18 mouse cellular contexts compared by ENCODE assay signal in the genomic region with DNA sequence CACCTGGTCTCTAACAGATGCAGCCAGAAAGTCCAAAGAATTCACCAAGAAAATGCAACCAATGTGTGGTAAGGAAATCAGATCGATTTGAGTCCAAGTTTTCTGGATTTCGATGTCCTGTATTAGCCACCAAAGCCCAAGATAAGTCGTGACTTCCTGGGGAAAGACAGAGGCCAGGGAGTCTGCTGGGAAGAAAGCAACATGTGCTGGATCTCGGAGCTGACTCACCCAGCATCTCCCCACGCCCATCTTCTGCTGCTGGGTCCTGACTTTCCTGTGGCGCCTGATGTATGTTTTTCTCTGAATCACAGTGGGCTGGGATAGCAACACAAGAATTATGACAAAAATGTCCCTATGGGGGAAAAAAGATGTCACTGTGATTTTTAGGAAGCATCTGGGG.
DNase-seq lines count a peak whose midpoint lies in the region; TF ChIP-seq lines count a peak whose summit lies in the region.
"Had no signal": no experiment of that assay in that cellular context is flagged by ENCODE, and none has a peak within 500 bp of the region (broad histone marks: within the 10 kb centered on the region; RNA-seq: fewer than 3 reads in every experiment).

No protein-coding gene starts in this region.

- 0 out of 2 replicates have a peak overlapping the region, but pooled peaks have one; percentile 12 for H3K27ac ChIP-seq in gastrocnemius, adult 2 months
- H3K27ac ChIP-seq: embryonic facial prominence, embryonic 13.5 days; forebrain, embryonic 15.5 days; heart, embryonic 13.5 days; hindbrain, embryonic 10.5 days; hindbrain, embryonic 14.5 days had no signal

- DNase-seq in gastrocnemius, adult 2 months: no peak
- no peak for DNase-seq in gastrocnemius, postnatal 25 days
- peak; percentile 7 for DNase-seq in urinary bladder, postnatal 14 days (ENCODE audit: low spot score)
- DNase-seq in urinary bladder, postnatal 4 days (ENCODE audit: low spot score in 2 of 2): no peak
- peak; percentile 32 for DNase-seq in fibroblast of lung, adult 2 months (ENCODE audit: low read depth)
- no peak for DNase-seq in lung, postnatal 14 days
- no peak for DNase-seq in layer of hippocampus, adult 18-20 months (ENCODE audit: low spot score in 2 of 2)
- DNase-seq: adrenal gland, adult 2 months; adrenal gland, postnatal 25 days; cerebellum, adult 18-20 months; cerebellum, adult 9-11 months; cerebellum, postnatal 36 days; kidney, adult 2 months had no signal

- intact Hi-C loops in gastrocnemius, adult 2 months (cut with DNase I): no loop called here

- TF ChIP-seq CTCF in gastrocnemius, adult 2 months (IDR thresholded peaks at IDR 0.05): no peak

- H3K4me3 ChIP-seq in gastrocnemius, adult 2 months: no peak overlapping the region
- H3K4me3 ChIP-seq: embryonic facial prominence, embryonic 13.5 days; forebrain, embryonic 15.5 days; heart, embryonic 13.5 days; hindbrain, embryonic 10.5 days had no signal

Comparison
In these comparisons a context has a peak if more than half of its experiments do, and no peak if none do; other contexts are left out.
1. DNase-seq: peak in urinary bladder, postnatal 14 days (single experiment) and fibroblast of lung, adult 2 months (single experiment); none in gastrocnemius, adult 2 months (single experiment), gastrocnemius, postnatal 25 days (single experiment), urinary bladder, postnatal 4 days (0 of 2), lung, postnatal 14 days (single experiment) and layer of hippocampus, adult 18-20 months (0 of 2).